Mouse (Mus musculus) layer of hippocampus, postnatal 14 days (tissue): Measurements from ENCODE around the gene Mindy4. TPM values are rescaled to one million over a fixed set of nuclear protein-coding genes. Genes with fewer than 3 reads are reported as not detected.

Experiments used
- DNase-seq, 2 experiments: peaks; one replicate each; pipeline ENCODE4 v3.0.0; 2021 to 2022; ENCODE audit warnings: low spot score in 2 of 2, mixed read lengths in 1 of 2
- total RNA-seq, 2 experiments: library from RNA; stranded (reverse); gene quantifications; 2 replicates each; pipeline ENCODE4 v1.2.3; 2021

Gene Mindy4
- total RNA-seq, 2 experiments from 2014 or later, result 10.0 to 11.9 TPM

DNA sequence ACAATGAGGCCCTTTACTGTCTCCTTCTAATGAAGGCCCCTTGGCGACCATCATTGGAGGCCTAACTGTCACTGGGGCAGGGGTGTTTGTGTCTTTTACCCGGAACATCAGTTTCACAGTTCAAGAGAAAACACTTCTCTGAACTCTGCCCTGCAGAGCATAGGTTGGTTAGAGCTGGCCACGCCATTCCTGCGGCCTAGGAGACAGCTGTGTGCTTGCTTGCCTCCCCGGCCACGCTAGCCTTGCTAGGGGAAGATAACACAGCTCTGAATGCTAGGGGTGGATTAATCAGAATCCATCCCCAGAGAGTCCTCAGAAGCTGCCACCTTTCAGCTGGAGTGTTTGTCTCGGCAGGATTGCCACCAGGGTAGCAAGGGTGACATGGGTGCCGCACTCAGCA lies 96.3 kb downstream of the Mindy4 start:
- DNase-seq, result no peak

- DNase-seq, result no peak
Observed at GRCm38 (mm10) chr6:55299917-55300316, 96.7 kb downstream of the Mindy4 start.

DNA sequence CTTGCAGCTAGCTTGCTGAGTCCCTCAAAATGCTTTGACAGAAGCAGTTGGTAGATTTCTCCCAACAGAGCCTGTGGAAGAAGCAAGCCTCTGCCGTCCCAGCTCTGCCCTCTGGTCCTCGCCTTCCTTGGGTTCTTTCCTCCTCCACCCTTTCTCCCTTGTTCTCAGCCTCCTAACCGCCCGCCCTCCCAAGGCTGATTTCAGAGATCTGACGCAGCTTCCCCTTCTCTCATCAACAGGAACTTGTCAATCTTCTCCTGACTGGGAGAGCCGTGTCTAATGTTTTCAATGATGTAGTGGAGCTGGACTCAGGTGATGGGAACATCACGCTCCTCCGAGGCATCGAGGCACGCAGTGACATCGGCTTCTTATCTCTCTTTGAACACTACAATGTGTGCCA lies 97.5 kb downstream of the Mindy4 start:
- no peak for DNase-seq

DNA sequence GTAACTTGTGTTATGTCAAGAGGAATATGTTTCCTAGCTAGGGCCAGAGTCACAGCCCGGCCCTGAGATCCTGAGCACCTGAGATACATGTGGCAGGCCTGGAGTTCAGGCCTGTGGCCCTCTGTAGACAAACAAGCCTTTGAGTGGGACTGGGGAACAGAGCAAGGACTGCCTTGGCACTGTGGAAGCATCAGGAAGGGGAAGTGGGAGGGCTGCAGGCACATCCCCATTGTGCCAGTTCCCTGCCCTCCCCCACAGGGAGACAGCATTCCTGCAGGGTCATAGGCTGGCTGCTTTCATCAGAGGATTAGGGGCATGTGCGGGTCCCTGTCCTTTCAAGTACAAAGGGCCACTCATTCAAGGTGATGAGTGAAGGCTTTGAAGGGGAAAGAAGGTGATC lies 107.0 kb downstream of the Mindy4 start:
- no peak for DNase-seq

DNA sequence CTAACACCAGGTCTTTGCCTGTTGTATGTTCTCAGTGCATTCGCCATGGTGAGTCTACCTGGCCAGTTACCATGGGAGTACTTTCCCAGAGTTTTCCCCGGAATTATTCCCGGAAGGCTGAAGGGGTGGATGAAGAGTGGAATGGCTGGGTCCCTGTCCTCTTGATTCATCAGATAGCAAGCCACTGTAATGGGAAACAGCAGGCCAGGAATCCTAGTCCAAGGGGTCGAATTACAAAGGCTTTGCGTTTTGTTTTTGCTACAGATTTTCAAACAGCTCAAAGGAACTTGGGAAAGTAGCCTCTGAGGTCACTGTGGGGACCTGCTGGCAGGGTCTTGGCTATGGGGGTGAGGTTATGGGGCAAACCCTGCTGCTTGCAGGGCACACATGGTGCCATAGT lies 108.8 kb downstream of the Mindy4 start:
- DNase-seq, result no peak

DNA sequence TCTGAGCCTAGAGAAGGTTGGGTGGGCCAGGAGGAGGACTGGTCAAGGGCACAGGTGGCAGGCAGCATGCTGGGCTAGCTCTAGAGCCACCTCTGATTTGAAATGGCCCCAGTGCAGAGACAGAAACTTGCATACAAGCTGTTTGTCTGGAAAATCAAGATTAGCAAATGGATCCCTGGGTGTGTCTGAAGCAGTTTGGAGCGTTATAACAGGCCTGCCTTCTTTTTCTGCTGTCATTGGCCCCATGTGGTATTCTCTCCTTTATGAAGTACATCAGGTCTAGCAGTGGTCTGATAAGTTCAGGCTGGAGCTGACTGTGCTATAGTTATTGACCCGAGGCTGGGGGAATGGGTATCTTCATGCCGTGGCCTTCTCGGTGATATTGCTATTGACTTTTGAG lies 110.7 kb downstream of the Mindy4 start:
- DNase-seq, result no peak

GRCm38 (mm10) chr6:55314628-55315027 lies 111.4 kb downstream of the Mindy4 start:
- DNase-seq, result no peak

- no peak for DNase-seq
Observed at GRCm38 (mm10) chr6:55318597-55318996, 115.4 kb downstream of the Mindy4 start.

DNA sequence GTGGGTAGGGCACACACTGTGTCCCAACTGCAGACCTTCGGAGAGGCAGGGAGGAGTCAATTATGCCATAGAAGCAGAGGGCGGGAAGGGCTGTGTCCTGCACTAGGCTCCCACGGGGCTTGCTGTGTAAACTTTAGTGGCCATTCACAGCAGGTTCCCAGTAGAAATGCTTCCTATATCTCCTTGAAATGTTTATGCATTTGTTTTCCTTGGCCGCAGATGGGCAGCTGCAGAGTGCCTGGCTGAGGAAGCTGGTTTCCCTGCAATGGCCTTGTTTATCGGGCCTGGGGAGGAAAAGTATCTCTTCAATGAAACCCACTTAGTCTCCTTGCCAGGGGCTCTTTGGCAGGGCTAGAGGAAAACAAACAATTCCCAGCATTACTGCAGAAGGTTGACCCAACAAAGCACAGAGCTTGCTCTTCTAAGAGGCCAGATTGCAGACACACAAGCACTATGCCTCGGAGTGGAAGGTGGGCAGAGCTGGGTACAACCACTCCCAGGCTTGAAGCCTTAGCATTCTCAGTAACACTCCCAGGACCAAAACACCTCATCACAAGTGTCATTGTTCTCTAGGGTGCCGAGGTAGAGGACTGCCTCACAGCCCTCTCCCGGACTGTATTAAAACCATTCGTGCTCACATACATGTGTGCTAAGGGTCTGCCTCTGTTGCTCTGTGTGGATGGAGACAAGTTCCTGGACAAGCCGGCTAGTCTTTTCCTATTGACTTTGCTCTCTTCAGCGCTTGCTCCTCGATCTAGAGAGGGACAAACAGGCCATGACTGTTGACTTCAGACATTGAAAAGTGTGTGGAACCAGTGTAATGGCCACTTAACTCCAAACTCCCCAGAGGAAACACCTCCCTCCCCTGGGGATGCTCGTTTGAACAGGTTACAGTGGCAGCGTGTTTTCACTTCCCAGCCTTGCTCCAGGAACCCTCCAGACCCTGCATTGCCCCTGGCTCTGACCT lies 116.7 kb downstream of the Mindy4 start:
- peak; percentile 15 to 24 for DNase-seq

GRCm38 (mm10) chr6:55320894-55321293 lies 117.7 kb downstream of the Mindy4 start:
- no peak for DNase-seq

GRCm38 (mm10) chr6:55321518-55321917 lies 118.3 kb downstream of the Mindy4 start:
- no peak for DNase-seq

GRCm38 (mm10) chr6:55322980-55323379 lies 119.8 kb downstream of the Mindy4 start:
- DNase-seq, result no peak

DNA sequence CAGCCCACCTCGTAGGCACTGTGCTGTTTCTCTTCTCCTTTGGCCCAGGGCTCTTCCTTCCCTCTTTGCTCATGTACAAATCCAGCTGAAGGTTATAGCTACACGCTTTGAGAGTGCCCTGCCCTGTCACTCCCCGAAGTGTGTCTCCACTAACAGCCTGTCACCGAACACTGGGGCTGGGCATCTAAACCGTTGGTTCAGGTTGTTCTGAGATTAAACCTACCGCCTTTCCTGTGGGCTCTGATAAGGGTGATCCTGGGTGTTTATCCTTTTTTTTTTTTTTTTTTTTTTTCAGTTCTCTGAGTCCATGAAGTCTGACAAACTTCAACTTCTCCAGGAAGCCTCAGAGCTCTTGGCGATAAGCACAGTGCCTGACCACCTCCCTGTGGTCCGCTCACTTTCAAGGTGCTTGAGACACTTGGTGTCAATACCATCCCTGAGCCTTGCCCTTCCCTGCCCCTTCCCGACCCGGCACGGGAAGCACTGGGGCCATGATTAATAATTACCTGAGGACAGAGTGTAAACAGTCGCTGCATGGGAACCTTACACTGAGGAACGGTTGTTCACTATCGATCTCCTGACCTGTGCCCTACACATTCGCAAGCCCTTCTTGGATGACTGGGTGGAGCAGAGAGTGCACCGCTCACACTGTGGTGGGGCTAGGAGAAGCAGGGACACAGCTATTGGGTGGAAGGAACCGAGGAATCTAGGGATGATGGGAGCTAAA lies 120.9 kb downstream of the Mindy4 start:
- DNase-seq, result no peak

- no peak for DNase-seq
Observed at GRCm38 (mm10) chr6:55324785-55325184, 121.6 kb downstream of the Mindy4 start.

DNA sequence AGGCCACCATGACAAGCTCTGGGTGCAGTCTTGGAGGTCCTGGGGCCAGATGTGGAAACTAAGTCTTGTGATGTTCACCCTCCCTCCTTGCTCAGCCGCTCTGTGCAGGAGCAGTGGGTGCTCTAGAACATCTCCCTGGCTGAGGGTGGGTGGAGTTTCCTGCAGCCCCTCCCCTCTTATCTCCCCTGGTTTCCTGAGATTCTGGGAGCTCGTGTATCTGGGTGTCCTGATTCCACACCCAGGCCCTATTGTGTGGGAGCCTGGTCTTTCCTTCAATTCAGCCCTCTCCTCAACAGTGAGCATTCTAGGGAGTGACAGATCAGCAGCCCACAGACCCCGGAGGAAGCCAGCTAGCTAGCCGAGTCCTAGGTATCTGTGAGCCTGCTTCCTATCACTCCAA lies 123.1 kb downstream of the Mindy4 start:
- DNase-seq, result no peak

- DNase-seq, result no peak
Observed at GRCm38 (mm10) chr6:55327326-55327725, 124.1 kb downstream of the Mindy4 start.

DNA sequence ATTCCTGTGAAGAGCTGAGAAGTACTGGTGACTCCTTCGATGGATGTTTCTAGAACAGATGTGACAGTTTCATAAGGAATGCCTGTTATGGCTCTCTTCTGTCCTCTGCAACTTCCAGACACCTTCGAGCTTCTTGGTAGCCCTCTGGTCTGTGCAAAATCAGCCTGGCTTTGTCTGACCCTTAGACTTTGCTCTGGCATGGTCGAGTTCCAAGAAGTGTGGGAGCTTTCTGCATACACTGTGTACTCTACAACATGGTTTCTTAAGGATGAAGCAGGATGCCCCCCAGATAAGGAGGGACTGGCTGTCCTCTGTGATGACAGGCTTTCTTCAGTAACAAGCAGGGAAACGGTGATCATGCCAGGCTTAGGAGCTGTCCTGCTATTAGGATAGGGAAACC lies 125.0 kb downstream of the Mindy4 start:
- no peak for DNase-seq

DNA sequence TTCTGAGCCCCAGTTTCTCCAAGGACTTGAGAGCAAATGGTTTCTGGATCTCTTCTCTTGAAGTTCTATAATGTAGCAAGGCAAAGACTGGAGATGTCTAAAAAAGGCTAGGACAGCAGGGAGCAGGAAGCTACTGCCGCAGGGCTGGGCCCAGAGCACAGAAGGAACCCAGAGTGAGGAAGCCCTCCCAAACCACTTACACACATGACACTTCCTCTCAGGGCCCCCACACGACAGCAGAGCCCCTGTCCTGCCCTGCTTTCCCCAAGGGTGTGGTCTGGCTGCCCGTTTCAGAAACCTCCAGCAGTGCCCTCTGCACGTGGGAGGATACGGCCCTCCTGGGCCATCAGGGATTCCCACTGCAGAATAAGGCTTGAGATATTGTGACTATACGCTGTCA lies 128.1 kb downstream of the Mindy4 start:
- no peak for DNase-seq

GRCm38 (mm10) chr6:55332100-55332772 lies 129.1 kb downstream of the Mindy4 start:
- DNase-seq, result no peak

GRCm38 (mm10) chr6:55332773-55333109 lies 129.6 kb downstream of the Mindy4 start:
- DNase-seq, result peak in 1 of 2 experiments; percentile 32

DNA sequence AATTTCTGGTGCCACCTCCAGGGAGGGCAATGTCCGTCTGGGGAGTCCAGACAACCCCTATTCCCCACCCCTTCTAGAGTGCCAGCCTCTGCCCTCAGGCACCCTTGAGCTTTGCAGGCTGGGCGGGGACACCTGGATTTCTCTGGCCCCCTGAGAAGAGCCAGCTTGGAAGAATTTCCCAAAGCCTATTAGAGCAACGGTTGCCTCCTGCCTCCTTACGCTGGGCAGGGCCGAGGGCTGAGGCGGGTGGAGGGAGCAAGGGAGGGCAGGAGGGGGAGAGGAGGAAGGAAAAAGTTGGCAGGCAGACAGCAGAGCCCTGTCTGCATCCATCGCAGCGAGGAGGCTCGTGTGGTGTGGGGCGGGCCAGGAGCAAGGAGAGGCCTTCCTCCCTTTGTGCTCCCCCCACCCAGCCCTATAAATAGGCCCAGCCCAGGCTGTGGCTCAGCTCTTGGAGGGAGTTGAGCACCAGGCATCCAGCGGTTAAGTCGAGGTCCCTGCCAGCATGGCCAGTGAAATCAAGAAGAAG lies 132.9 kb downstream of the Mindy4 start, which contains the start of gene Aqp1:
Aqp1 (plus strand) TSS at position 444 of the 526 bp plus-strand sequence.
- no peak for DNase-seq
